Mouse (Mus musculus) heart, embryonic 10.5 days (tissue): Measurements from ENCODE around the gene Mrps6. TPM values are rescaled to one million over a fixed set of nuclear protein-coding genes. Genes with fewer than 3 reads are reported as not detected.
A peak's percentile ranks its signal among the peaks of the same experiment; 100 is the strongest.

Source experiments
- DNase-seq: peaks from one replicate; pipeline ENCODE4 v3.0.0-alpha.2; 2017; ENCODE audit warnings: low spot score
- H3K27ac ChIP-seq: fragments of 300-500 bp; sonication (generic); 2 replicates; pipeline ENCODE4 v1.5.1; 2016; ENCODE audit warnings: mild to moderate bottlenecking
- H3K27me3 ChIP-seq: fragments of 300-500 bp; sonication (generic); 2 replicates; pipeline ENCODE4 v1.6.1; 2016; ENCODE audit warnings: mild to moderate bottlenecking; ENCODE audit not compliant: poor library complexity, insufficient read depth, severe bottlenecking
- H3K36me3 ChIP-seq: fragments of 300-500 bp; sonication (generic); 2 replicates; pipeline ENCODE4 v1.6.1; 2016; ENCODE audit warnings: mild to moderate bottlenecking, moderate library complexity
- H3K4me1 ChIP-seq: fragments of 300-500 bp; sonication (generic); 2 replicates; pipeline ENCODE4 v1.6.1; 2016; ENCODE audit warnings: mild to moderate bottlenecking
- H3K4me3 ChIP-seq: fragments of 300-500 bp; sonication (generic); 2 replicates; pipeline ENCODE4 v1.5.1; 2016; ENCODE audit warnings: mild to moderate bottlenecking, moderate library complexity
- H3K9me3 ChIP-seq: fragments of 300-500 bp; sonication (generic); 2 replicates; pipeline ENCODE4 v1.6.1; 2016; ENCODE audit warnings: mild to moderate bottlenecking, moderate library complexity
- WGBS: fragments of 180-500 bp; shearing (Covaris S2); methylation state at CpG from one replicate; pipeline ENCODE4 v1.1.7; 2016; 5-methylcytosine and 5-hydroxymethylcytosine counted together
- polyA plus RNA-seq: library from polyadenylated mRNA; unstranded; fragments of >200 nt; fragmentation: Nextera tagmentation; extraction: Ambion mirVana; gene quantifications from 2 replicates; pipeline ENCODE4 v1.2.1, GENCODE M21; 2016

The Mrps6 gene
- polyA plus RNA-seq, result 119 and 122 TPM in 2 replicates

DNA sequence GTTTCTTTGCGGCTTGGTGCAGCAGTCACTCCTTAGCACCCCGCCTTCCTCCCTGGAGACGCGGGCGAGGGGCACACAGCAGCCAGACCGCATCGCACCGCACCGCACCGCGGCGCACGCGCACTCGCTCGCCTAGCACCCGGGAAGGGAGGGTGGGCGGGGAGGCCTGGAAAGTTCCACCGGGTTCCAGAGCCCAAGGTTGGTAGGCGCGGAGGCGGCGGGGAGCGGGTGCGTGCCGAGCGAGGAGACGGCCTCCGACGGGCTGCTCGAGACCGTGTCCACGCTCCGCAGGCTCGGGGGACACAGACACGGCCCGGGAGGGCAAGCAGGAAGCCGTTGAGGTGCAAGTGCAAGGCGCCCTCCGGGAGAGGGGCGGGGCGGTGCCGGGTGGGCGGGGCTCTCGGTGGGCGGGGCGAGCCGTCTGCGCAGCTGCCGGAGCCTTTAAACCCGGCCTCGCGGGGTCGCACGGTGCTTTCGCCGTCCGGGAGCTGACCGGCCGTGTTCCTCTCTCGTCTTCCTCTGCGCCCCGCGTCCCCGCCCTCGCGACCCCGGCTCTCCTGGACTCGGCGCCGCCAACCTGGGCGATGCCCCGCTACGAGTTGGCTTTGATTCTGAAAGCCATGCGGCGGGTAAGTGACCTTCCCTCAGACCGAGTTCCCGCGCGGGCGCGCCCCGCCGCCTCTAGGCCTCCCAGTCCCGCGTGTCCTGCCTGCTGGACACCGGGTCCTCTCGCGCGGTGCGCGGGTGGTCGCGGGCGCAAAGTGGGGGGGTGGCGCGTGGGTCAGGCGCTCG is at the start of gene Mrps6, which contains the start of the genes Gm49711 and Slc5a3:
Gene Mrps6, plus strand, starts transcription at position 419 of the 792 bp plus-strand sequence.
Gene Gm49711, plus strand, starts transcription at position 465 of the 792 bp plus-strand sequence.
Gene Slc5a3, plus strand, starts transcription at position 471 of the 792 bp plus-strand sequence.
- Histone ChIP-seq H3K27ac (peak within 1 kb of the TSS; percentile 97), H3K4me3 (peak within 1 kb of the TSS; percentile 94), H3K36me3 (peaks cover 31% of the 10 kb centered on the region), H3K4me1 (peaks cover 29% of the 10 kb centered on the region), H3K27me3 (no peaks in the 10 kb centered on the region), H3K9me3 (peaks cover 10% of the 10 kb centered on the region)
- under 1% methylated on average over 92 of the region's 99 CpGs for WGBS
- DNase-seq, result peak; percentile 96

DNA sequence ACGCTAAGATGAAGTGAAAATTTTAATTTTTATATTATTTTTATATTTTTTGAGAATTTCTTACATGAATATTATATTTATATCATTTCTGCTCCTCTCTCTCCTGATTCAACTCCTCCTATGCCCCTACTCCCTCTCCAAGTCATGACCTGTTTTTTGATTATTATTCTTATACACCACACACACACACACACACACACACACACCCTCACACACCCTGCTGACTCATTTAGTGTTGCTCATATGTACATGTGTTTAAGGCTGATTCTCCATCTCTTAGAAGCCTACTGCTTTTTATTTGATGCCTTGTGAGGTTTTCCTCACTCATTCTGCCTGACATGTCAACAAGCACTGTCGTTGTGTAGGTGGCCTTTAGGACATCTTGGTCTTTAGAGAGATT is 48.5 kb upstream of the Mrps6 start:
- DNase-seq, result no peak
- Histone ChIP-seq H3K9me3 (0 out of 2 replicates have a peak, but pooled peaks cover 5% of the 10 kb centered on the region), H3K36me3 (no peaks in the 10 kb centered on the region), H3K27me3 (no peaks in the 10 kb centered on the region), H3K4me1 (no peaks in the 10 kb centered on the region), H3K27ac (no peak overlapping the region), H3K4me3 (no peak overlapping the region)
- 84% methylated on average over 2 of the region's 2 CpGs for WGBS

DNA sequence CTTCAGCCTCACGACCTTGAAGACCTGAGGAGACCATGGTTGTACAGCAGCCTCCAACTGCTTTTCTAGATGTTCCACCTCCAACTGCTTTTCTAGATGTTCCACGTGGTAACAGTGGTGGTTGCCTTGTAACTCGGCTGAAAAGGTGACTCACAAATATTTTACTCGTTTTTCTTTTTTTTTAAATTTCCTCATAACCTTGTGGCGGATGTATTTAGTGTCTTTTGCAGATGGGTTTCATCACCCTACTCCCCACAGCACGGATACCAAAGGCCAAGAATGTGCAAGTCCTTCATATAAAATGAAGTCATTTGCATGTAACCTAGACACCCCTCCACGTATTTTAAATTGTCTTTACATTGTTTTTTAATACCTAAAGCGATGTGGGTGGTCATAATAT is 41.3 kb upstream of the Mrps6 start:
- 81% methylated on average over 8 of the region's 8 CpGs for WGBS
- DNase-seq, result no peak
- Histone ChIP-seq H3K36me3 (no peaks in the 10 kb centered on the region), H3K9me3 (no peaks in the 10 kb centered on the region), H3K27me3 (no peaks in the 10 kb centered on the region), H3K27ac (no peak overlapping the region), H3K4me1 (peaks cover 13% of the 10 kb centered on the region), H3K4me3 (no peak overlapping the region)

DNA sequence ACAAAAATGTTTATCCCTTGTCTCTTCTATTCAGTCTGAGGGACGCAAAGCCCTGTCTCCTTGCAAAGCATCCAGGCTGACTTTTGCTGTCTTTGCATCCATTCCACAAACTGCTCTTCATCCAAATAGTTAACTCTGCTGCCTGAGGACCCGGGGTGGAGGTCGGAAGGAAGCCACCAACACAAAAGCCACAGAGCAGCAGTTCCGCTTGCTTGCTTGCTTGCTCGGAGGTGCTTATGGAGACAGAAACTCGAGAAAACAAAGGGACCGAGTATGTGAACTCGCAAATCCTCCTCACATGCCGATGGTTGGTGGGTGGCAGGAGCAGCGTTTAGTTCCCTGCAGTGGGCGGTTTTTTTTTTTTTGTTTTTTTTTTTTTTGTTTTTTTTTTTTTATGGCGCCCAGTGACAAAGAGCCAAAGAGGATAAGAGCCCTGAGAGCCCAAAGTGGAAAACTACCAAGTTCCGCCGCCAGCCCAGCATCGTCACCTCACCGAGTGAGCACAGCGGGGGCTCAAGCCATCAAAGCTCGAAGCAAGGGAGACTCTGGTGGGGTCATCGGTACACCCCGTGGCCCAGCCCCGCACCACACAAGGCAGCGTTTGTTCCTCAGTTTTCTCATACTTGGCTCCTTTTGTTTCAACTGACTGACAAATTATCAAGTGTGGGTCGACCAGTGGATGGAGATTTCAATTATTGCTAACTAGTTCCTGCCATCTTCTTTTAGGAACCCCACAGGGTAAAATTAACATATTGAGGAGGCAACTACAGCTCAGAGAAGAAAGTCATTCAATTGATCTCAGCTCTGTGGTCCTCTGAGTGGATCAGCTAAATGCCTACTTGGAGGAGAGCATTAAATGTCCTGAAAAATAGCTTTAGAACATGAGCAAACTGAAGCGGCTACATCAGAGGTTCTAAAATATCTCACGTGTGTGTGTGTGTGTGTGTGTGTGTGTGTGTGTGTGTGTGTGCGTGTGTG is 38.6 kb upstream of the Mrps6 start:
- peak overlapping the region; percentile 52 for H3K4me3 ChIP-seq

DNA sequence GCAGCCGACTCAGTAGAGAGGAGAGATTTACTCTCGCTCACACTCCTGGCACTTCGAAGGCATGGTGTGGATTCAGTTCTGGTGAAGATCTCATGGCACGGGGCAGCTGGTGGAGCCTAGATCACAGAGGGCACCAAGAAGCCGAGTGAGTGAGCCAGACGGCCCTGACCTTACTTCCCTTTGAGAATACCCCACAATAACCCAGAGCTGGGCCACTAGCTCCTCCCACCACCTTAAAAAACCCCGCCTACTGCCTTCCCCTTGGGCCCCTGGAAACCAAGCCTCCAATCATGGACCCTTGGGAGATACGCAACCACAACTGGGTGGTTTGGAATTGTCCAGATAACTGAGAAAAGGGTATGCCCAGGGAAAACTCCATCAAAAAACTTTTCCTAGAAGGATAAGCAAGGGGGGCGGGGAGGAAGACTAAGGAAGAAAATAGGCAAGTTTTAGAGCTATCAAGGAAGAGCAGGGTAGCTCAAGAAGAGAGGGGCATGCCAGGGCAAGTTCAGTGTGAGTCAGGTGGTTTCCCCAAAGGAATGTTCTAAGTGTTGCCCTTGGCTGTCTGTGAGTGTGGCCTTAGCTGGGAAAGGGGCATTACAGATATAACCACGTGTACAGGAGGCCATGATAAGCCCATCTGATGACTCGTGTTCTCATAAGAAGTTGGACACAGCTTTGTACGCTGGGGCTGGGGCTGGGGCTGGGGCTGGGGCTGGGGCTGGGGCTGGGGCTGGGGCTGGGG is 36.2 kb upstream of the Mrps6 start:
- no peaks in the 10 kb centered on the region for H3K27me3 ChIP-seq
- H3K9me3 ChIP-seq, result no peaks in the 10 kb centered on the region
- WGBS, result 68% methylated on average over 12 of the region's 12 CpGs
- peaks cover 41% of the 10 kb centered on the region for H3K4me1 ChIP-seq
- no peaks in the 10 kb centered on the region for H3K36me3 ChIP-seq
- H3K27ac ChIP-seq, result peak overlapping the region; percentile 65; the same call in 1 of the 2 replicates
- no peak overlapping the region for H3K4me3 ChIP-seq
- no peak for DNase-seq

More for the DNA sequence above, 38.6 kb upstream of the Mrps6 start:
- DNase-seq, result peak; percentile 79
- no peaks in the 10 kb centered on the region for H3K27me3 ChIP-seq
- peaks cover 37% of the 10 kb centered on the region for H3K4me1 ChIP-seq
- H3K9me3 ChIP-seq, result no peaks in the 10 kb centered on the region
- no peaks in the 10 kb centered on the region for H3K36me3 ChIP-seq
- peak overlapping the region; percentile 88 for H3K27ac ChIP-seq
- WGBS, result 9% methylated on average over 26 of the region's 26 CpGs

DNA sequence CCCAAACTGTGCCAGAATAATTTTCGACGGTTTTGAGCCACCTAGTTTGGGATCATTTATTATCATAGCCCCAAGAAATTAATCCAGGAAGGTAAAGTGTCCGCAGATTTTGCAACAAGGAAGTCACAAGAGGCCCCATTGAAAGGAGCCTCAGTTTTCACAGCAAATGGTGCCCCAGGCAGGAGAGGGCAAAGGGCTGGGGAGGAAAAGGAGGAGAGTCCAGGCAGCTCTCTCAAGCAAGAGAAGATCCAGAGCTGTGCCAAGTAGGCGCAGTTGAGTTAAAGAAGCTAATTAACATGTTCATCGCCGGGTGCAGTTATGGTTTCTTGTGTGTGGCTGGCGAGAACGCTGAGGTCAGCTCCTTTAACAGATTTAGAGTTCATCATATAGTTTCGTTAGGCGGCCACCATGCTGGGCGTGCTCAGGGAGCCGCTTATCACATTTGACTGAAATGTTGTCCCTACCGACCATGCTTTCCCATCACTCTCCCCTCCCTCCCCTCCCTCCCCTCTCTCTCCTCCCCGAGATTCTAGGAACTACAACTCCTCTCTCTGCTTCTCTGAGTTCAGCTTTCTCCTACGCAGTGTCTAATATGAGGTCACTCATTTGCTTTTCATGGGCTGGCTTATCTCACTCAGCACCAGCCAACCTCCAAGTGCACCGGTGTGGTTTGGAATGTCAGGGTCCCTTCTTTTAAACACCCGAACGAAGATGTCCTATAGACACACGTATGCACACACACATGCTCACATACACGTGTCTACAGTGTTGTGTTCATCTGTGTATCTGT is 35.4 kb upstream of the Mrps6 start:
- Histone ChIP-seq H3K27ac (peak overlapping the region; percentile 65; the same call in 1 of the 2 replicates), H3K36me3 (no peaks in the 10 kb centered on the region), H3K4me3 (no peak overlapping the region), H3K4me1 (peaks cover 41% of the 10 kb centered on the region), H3K9me3 (no peaks in the 10 kb centered on the region), H3K27me3 (no peaks in the 10 kb centered on the region)
- 42% methylated on average over 20 of the region's 20 CpGs for WGBS
- DNase-seq, result peak; percentile 77

DNA sequence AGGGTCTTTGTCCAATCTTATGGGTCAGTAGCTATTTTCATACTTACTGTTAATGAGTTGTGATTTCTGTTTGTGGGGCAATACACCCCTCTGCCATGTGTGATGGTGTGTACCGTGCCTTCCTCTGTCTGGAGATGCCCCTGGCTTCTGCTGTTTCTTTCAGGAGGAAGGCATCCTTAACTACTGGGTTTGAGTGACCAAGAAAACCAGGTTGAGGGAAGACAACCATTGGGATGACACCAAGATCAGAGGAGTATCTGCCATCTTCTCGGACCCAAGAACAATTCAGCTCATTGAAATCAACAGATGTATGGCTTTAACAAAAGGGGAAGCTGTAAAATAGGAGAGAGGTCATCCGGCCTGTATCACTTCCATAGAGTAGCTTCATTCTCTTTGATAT is 24.8 kb upstream of the Mrps6 start:
- Histone ChIP-seq H3K4me3 (no peak overlapping the region), H3K27ac (no peak overlapping the region), H3K9me3 (no peaks in the 10 kb centered on the region), H3K36me3 (no peaks in the 10 kb centered on the region), H3K27me3 (no peaks in the 10 kb centered on the region), H3K4me1 (peaks cover 9% of the 10 kb centered on the region)
- no peak for DNase-seq
- 83% methylated on average over 3 of the region's 3 CpGs for WGBS

DNA sequence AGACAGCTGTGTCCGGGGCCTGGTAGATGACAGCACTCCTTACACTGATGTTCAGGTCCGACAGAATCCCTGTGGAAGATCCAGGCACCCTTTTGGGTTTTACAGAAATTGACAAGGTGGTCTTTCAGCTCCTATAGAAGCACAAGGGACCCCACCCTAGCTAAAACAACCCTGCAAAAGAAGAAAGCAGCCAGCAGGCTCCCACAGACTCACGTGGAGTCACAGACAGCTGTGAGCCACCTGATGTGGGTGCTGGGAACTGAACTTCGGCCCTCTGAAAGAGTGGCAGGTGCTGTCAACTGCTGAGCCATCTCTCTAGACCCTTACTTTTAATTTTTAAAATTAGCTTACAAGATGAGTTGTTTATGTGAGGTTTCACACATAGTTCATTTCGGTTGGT is 23.4 kb upstream of the Mrps6 start:
- H3K4me1 ChIP-seq, result peaks cover 11% of the 10 kb centered on the region
- DNase-seq, result no peak
- H3K27ac ChIP-seq, result no peak overlapping the region
- WGBS, result 76% methylated on average over 5 of the region's 5 CpGs
- H3K36me3 ChIP-seq, result no peaks in the 10 kb centered on the region
- H3K27me3 ChIP-seq, result no peaks in the 10 kb centered on the region
- H3K4me3 ChIP-seq, result no peak overlapping the region
- no peaks in the 10 kb centered on the region for H3K9me3 ChIP-seq

DNA sequence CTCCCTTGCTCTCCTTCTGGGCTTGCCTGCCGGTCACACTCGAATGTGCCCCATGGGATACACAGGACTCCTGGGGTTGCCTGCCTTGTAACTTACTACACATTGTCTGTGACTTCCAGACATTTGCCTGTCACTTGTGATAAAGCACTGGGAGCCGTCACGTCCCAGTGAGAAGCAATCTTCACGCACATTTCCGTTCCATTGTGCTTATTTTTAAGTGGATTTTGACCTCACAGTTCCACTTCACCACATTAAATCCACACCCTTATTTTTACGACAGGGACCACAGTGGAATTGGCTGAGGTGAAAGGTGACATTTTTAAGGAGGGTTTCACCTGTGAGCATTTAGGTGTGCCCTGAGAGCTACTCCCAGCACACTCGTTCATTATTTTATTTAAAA is 21.4 kb upstream of the Mrps6 start:
- no peaks in the 10 kb centered on the region for H3K9me3 ChIP-seq
- 53% methylated on average over 8 of the region's 8 CpGs for WGBS

DNA sequence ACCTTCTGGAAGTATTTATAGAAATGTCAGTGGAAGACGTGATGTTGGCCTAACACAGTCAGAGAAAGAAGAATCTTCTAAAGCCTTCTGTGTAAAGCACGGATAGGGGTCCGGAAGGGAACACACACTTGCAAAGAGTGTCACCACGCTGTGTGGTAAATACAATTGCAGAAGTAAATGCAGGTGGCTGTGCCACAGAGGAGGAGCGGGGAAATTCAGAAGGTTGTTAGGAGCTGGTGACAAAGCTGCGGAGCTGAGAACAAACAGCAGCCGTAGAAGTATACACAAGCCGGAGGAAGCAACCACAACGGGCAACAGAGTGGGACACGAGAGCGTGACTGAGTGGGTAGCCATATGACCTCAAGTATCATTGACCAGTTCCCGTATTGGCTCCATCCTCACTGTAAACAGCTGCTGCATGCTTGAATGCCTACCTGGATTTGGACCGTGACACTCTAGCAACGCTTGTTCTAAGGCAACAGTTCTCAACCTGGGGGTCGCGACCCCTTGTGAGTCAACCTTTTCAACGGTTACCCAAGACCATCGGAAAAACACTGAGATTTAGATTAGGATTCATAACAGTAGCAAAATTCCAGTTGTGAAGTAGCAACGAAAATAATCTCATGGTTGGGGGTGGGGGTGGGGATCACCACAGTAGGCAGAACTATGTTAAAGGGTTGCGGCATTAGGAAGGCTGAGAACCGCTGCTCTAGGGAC is 20.0 kb upstream of the Mrps6 start:
- Histone ChIP-seq H3K4me1 (peaks cover 11% of the 10 kb centered on the region), H3K4me3 (no peak overlapping the region), H3K36me3 (no peaks in the 10 kb centered on the region), H3K27me3 (no peaks in the 10 kb centered on the region), H3K9me3 (no peaks in the 10 kb centered on the region), H3K27ac (no peak overlapping the region)
- DNase-seq, result no peak
- 83% methylated on average over 21 of the region's 21 CpGs for WGBS

More for the DNA sequence above, 21.4 kb upstream of the Mrps6 start:
- Histone ChIP-seq H3K36me3 (no peaks in the 10 kb centered on the region), H3K4me3 (no peak overlapping the region), H3K4me1 (peaks cover 11% of the 10 kb centered on the region), H3K27me3 (no peaks in the 10 kb centered on the region), H3K27ac (0 out of 2 replicates have a peak overlapping the region, but pooled peaks have one; percentile 29)
- no peak for DNase-seq

DNA sequence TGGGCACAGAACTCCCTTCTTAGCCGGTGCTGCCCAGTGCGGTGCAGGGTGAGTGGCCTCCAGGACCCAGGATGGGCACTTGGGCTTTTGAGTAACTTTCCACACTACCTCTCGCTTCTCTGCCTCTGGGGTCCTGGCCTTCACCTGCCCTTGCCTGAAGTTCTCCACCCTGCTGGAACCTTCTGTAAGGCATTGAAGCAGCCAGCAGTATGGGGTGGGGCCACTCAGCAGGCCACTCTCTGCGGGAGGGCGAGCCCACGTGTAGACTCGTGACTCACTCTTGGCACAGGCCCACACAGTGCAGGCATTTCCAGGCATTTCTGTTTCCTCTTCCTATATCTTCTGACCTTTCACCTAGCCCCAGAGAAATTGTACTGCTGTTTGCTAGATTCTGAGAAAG is 18.6 kb upstream of the Mrps6 start:
- no peak for DNase-seq
- no peaks in the 10 kb centered on the region for H3K36me3 ChIP-seq
- no peaks in the 10 kb centered on the region for H3K9me3 ChIP-seq
- H3K4me3 ChIP-seq, result no peak overlapping the region
- H3K27me3 ChIP-seq, result no peaks in the 10 kb centered on the region
- WGBS, result 84% methylated on average over 7 of the region's 7 CpGs
- H3K4me1 ChIP-seq, result peaks cover 11% of the 10 kb centered on the region
- H3K27ac ChIP-seq, result no peak overlapping the region
